Mouse (Mus musculus) embryonic facial prominence, embryonic 12.5 days (tissue): ENCODE results near the gene Hoxd4. TPM values are rescaled to one million over a fixed set of nuclear protein-coding genes. Genes with fewer than 3 reads are reported as not detected.

Experiments used
- ATAC-seq: fragments of 200-750 bp; cut with Nextera tagmentation; 2 replicates; pipeline ENCODE4 v1.8.0; 2017; ENCODE audit not compliant: insufficient number of reproducible peaks, insufficient read depth, low FRiP score, low TSS enrichment
- H3K27ac ChIP-seq: fragments of 300-500 bp; sonication (generic); 2 replicates; pipeline ENCODE4 v1.5.1; 2016; ENCODE audit warnings: mild to moderate bottlenecking
- H3K27me3 ChIP-seq: fragments of 300-500 bp; sonication (generic); 2 replicates; pipeline ENCODE4 v1.6.1; 2016; ENCODE audit warnings: mild to moderate bottlenecking, moderate library complexity
- H3K36me3 ChIP-seq: fragments of 300-500 bp; sonication (generic); 2 replicates; pipeline ENCODE4 v1.6.1; 2016; ENCODE audit warnings: mild to moderate bottlenecking
- H3K4me1 ChIP-seq: fragments of 300-500 bp; sonication (generic); 2 replicates; pipeline ENCODE4 v1.6.1; 2016
- H3K4me2 ChIP-seq: fragments of 300-500 bp; sonication (generic); replicated peaks from 2 replicates; pipeline ENCODE4 v1.6.1; 2016; ENCODE audit warnings: mild to moderate bottlenecking, moderate library complexity
- H3K4me3 ChIP-seq: fragments of 300-500 bp; sonication (generic); 2 replicates; pipeline ENCODE4 v1.5.1; 2016; ENCODE audit warnings: mild to moderate bottlenecking
- H3K9ac ChIP-seq: fragments of 300-500 bp; sonication (generic); 2 replicates; pipeline ENCODE4 v1.6.1; 2016; ENCODE audit warnings: mild to moderate bottlenecking, moderate library complexity
- H3K9me3 ChIP-seq: fragments of 300-500 bp; sonication (generic); 2 replicates; pipeline ENCODE4 v1.6.1; 2016; ENCODE audit warnings: mild to moderate bottlenecking, moderate library complexity
- WGBS: fragments of 180-500 bp; shearing (Covaris S2); methylation state at CpG from one replicate; pipeline ENCODE4 v1.1.7; 2016; 5-methylcytosine and 5-hydroxymethylcytosine counted together
- polyA plus RNA-seq: library from polyadenylated mRNA; unstranded; fragments of >200 nt; fragmentation: Nextera tagmentation; extraction: Ambion mirVana; gene quantifications from 2 replicates; pipeline ENCODE4 v1.2.1, GENCODE M21; 2016

The Hoxd4 gene
- polyA plus RNA-seq, 1 experiment from 2014 or later, result 0.14 TPM

DNA sequence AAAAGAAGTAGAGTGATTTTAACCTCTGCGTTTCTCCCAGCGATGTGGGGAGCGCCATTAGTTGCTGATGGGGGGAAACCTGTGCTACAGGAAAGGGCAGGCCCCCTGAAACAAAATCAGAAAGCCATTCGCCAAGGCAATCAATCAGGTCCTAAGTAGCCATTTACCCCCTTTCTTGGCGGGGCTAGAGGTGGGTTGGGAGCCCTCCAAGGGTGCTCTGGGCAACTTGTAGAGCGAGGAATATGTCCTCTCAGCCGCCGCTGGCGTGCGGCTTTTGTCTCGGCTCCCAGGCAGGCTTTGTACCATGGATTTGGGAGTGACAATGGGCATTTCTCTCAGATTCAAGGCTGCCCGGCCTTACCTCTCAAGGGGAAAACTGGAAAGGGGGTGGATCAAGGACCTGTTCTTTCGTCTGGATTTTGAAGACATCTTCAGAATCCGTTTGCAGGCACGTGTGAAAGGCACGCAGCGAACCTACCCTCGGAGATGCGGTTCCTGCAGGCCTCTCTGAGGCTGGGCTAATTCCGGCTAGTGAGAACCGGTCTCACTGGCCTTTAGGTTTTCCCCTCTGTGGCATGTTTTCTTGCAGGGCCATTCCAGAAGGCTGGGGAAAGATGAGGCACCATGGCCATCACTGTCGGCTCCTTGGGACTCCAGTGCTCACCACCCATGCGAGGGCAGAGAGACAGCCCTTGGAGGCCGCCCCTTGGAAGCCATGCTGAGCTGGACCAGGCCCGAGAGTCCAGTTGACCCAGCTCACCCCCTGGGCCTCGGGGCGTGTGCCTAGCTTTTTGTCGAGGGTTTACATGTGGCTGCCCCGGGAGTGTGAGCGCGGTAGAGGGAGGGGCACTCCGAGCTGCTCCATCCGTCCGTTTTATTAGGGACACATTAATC, 15.0 kb upstream of the Hoxd4 start:
- H3K36me3 ChIP-seq, result no peaks in the 10 kb centered on the region
- H3K4me2 ChIP-seq, result no peak overlapping the region
- H3K27ac ChIP-seq, result no peak overlapping the region
- H3K9ac ChIP-seq, result no peak overlapping the region
- H3K27me3 ChIP-seq, result peaks cover 100% of the 10 kb centered on the region
- under 1% methylated on average over 34 of the region's 34 CpGs for WGBS
- no peak overlapping the region for H3K4me3 ChIP-seq
- peaks cover 7% of the 10 kb centered on the region for H3K4me1 ChIP-seq
- no peaks in the 10 kb centered on the region for H3K9me3 ChIP-seq
- no peak for ATAC-seq

- peak; percentile 63; the same call in 1 of the 2 replicates for ATAC-seq
- WGBS, result under 1% methylated on average over 43 of the region's 43 CpGs
- Histone ChIP-seq H3K9me3 (no peaks in the 10 kb centered on the region), H3K27ac (no peak within 1 kb of the TSS), H3K4me2 (peak within 1 kb of the TSS; percentile 41), H3K36me3 (no peaks in the 10 kb centered on the region), H3K27me3 (peaks cover 97% of the 10 kb centered on the region), H3K9ac (no peak within 1 kb of the TSS), H3K4me1 (peaks cover 7% of the 10 kb centered on the region), H3K4me3 (peak within 1 kb of the TSS; percentile 22)
Measured at GRCm38 (mm10) chr2:74697567-74698121, 14.1 kb upstream of the Hoxd4 start, which contains the start of gene Hoxd9. Gene Hoxd9 (plus strand): TSS chr2:74697727.

DNA sequence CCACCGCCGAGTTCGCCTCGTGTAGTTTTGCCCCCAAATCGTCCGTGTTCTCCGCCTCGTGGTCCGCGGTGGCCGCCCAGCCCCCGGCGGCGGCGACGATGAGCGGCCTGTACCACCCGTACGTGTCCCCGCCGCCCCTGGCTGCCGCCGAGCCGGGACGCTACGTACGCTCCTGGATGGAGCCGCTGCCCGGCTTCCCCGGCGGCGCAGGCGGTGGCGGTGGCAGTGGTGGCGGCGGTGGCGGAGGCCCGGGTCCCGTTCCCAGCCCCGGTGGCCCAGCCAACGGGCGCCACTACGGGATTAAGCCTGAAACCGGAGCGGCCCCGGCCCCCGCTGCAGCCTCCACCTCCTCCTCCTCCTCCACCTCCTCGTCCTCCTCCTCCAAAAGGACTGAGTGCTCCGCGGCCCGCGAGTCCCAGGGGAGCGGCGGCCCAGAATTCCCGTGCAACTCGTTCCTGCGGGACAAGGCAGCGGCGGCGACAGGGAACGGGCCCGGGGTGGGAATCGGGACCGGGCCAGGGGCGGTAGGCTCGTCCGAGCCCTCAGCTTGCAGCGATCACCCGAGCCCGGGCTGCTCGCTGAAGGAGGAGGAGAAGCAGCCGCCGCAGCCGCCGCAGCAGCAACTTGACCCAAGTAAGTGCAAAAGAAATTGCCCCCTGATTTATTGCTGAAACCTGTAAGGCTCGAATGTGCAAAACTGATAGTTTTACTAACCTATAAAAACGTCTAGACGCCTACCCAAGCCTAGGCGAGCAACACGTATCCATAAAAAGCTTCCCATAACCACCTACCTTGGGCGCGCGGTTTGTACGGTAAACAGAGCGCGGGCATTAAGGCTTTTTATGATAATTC, 13.3 kb upstream of the Hoxd4 start:
- Histone ChIP-seq H3K9ac (no peak overlapping the region), H3K4me1 (peaks cover 7% of the 10 kb centered on the region), H3K9me3 (no peaks in the 10 kb centered on the region), H3K4me2 (peak overlapping the region; percentile 41), H3K27ac (no peak overlapping the region), H3K27me3 (peaks cover 95% of the 10 kb centered on the region), H3K36me3 (no peaks in the 10 kb centered on the region), H3K4me3 (peak overlapping the region; percentile 22)
- 1% methylated on average over 86 of the region's 86 CpGs for WGBS
- peak; percentile 30; the same call in 1 of the 2 replicates for ATAC-seq

GRCm38 (mm10) chr2:74699053-74699430, 12.7 kb upstream of the Hoxd4 start:
- Histone ChIP-seq H3K9me3 (no peaks in the 10 kb centered on the region), H3K27ac (no peak overlapping the region), H3K4me3 (no peak overlapping the region), H3K4me2 (no peak overlapping the region), H3K36me3 (no peaks in the 10 kb centered on the region), H3K9ac (no peak overlapping the region), H3K4me1 (peaks cover 7% of the 10 kb centered on the region), H3K27me3 (peaks cover 95% of the 10 kb centered on the region)
- ATAC-seq, result no peak
- 1% methylated on average over 17 of the region's 17 CpGs for WGBS

DNA sequence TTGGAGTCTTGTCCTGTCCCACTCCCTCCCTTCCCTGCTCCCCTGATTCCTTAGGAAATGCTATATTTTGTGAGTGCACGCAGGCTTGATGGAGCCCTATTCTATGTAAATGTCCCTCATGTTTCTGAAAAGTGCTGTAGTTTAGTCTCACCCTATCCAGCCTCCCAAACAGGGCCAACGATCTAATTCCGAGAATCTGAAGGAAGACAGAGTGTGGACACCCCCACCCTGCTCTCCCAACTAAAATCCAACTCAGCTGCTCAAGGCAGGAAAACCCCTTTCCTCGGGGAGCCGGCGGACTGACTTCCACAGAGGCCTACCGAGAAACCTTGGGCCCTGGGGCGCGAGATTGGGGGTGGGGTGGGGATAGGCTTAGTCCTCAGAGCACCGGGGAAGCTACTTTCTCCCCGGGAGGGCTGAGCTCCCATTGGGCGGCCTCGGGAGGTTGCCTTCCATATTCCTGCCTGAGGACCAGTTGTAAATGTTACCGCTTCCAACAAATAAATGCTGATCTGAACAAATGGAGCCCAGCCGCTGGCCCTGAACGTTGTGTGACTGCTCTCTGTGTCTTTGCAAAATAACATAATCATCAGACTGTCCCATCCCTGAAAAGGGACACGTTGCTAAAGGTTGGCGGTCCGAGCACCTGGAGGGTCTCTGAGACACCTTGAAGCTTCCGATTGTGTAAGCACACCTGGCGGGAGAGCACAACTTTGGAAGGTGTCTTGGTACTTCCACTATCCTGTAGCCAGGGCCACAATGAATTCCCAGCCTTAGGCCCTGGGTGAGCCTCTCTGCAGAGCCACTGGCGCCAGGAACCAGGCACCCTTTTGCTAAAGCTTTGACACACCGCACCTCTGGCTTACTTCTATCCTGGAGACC, 11.8 kb upstream of the Hoxd4 start:
- H3K27ac ChIP-seq, result no peak overlapping the region
- peaks cover 95% of the 10 kb centered on the region for H3K27me3 ChIP-seq
- ATAC-seq, result no peak
- H3K9me3 ChIP-seq, result no peaks in the 10 kb centered on the region
- no peak overlapping the region for H3K4me3 ChIP-seq
- no peak overlapping the region for H3K4me2 ChIP-seq
- H3K4me1 ChIP-seq, result peaks cover 7% of the 10 kb centered on the region
- under 1% methylated on average over 23 of the region's 23 CpGs for WGBS
- H3K9ac ChIP-seq, result no peak overlapping the region
- H3K36me3 ChIP-seq, result no peaks in the 10 kb centered on the region

GRCm38 (mm10) chr2:74700546-74701112, 11.1 kb upstream of the Hoxd4 start:
- peaks cover 9% of the 10 kb centered on the region for H3K4me1 ChIP-seq
- WGBS, result 2% methylated on average over 22 of the region's 22 CpGs
- no peak overlapping the region for H3K4me2 ChIP-seq
- ATAC-seq, result no peak
- H3K9me3 ChIP-seq, result no peaks in the 10 kb centered on the region
- H3K4me3 ChIP-seq, result no peak overlapping the region
- H3K27me3 ChIP-seq, result peaks cover 95% of the 10 kb centered on the region
- no peak overlapping the region for H3K9ac ChIP-seq
- no peak overlapping the region for H3K27ac ChIP-seq
- no peaks in the 10 kb centered on the region for H3K36me3 ChIP-seq

DNA sequence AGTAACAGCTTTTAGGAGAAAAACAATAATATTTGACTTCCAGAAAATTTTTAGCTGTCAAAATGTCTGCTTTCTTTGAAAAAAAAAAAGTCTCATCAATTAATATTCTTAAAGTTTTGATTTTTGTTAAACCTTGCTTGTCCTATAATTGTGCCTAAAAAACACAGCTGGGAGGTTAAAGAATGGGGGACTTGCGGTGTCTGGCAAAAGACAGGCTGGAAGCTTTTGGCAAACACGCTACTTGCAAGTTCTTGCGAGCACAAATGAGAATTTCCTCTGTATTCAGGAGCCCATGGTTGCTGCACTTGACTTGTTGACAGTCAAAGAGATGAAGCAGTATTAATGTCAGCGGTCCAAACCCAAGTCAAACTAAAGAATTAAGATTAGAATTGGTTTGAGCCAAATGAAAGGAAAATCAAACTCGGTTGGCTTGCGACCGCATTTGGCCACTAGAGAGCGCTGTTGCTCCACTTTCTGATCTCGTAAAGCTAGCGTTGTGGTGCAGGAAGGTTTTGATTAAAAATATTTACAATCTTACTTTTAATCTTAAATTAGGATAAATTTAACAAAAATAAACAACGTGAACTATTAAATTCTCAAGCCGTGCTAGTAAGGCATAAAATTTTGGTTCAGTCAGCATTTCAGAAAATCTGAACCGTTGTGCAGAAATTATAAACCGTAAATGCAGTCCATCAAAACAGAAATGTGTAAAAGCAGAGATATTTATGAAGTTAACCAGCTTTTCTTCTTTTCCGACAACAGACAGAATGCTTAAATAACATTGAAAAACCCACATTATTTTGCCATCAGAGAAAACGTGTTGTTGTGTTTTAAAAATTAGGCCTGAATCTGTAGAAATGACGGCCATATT, 9.5 kb upstream of the Hoxd4 start:
- peaks cover 91% of the 10 kb centered on the region for H3K27me3 ChIP-seq
- no peak overlapping the region for H3K27ac ChIP-seq
- no peaks in the 10 kb centered on the region for H3K9me3 ChIP-seq
- H3K9ac ChIP-seq, result no peak overlapping the region
- H3K4me1 ChIP-seq, result peaks cover 10% of the 10 kb centered on the region
- no peak for ATAC-seq
- H3K36me3 ChIP-seq, result no peaks in the 10 kb centered on the region
- 11% methylated on average over 17 of the region's 17 CpGs for WGBS
- H3K4me2 ChIP-seq, result no peak overlapping the region
- no peak overlapping the region for H3K4me3 ChIP-seq

DNA sequence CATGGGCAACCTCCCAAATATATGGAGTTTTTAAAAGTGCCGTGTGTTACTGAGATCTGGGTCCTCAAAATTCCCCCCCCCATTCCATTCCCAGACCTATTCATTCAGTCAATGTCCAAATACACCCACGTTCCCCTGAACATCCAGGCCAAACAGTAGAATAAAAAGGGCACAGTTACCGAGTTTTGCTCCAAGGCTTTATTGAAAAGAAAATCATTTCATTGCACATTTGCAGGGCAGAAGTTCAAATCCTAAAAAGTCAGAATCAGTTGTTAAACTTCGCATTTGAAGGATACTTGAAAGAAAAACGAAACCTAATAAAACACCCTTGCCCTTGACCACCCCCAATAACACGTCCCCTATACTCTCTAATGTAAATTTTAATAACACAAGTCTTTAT, 8.9 kb upstream of the Hoxd4 start:
- H3K9me3 ChIP-seq, result no peaks in the 10 kb centered on the region
- no peak overlapping the region for H3K9ac ChIP-seq
- H3K27me3 ChIP-seq, result peaks cover 91% of the 10 kb centered on the region
- no peak overlapping the region for H3K4me3 ChIP-seq
- peaks cover 10% of the 10 kb centered on the region for H3K4me1 ChIP-seq
- 12% methylated on average over 6 of the region's 6 CpGs for WGBS
- no peak overlapping the region for H3K4me2 ChIP-seq
- ATAC-seq, result no peak
- H3K36me3 ChIP-seq, result no peaks in the 10 kb centered on the region
- H3K27ac ChIP-seq, result no peak overlapping the region

- Histone ChIP-seq H3K9me3 (no peaks in the 10 kb centered on the region), H3K27ac (no peak overlapping the region), H3K36me3 (no peaks in the 10 kb centered on the region), H3K27me3 (peaks cover 91% of the 10 kb centered on the region), H3K9ac (no peak overlapping the region), H3K4me2 (no peak overlapping the region), H3K4me1 (peaks cover 6% of the 10 kb centered on the region), H3K4me3 (no peak overlapping the region)
- WGBS, result 2% methylated on average over 10 of the region's 10 CpGs
- no peak for ATAC-seq
Measured at GRCm38 (mm10) chr2:74703317-74703716, 8.4 kb upstream of the Hoxd4 start.

DNA sequence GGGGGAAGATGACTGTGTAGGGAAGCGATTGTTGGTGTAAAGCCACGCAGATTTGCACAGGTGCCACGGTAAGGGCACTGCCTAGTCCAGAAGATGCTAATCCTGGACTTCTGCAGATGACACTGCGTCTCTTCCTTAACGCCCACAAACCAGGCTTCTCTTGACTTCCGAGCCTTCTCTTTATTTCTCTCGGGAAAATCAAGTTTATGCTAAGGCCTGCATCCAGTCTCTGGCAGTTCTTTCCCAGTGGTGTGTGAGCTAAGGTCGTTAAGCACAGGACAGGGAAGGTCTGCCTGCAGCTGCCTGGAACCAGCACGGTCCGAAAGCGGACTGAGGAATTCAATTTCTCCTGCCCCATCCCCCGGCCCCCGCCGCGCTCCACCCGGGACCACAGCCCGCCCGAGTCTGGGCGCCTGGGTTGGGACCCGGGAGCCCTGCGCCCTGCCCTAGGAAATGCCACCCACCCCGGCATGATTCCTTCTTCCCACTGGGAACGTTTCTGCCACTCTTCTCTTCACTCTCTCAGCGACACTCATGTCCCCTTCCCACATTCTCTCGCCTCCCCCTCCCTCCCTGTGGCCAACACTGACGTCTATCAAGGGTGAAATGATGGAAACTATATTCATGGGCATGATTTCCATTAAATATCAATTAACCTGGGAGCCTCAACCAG, 7.9 kb upstream of the Hoxd4 start:
- Histone ChIP-seq H3K27ac (no peak overlapping the region), H3K4me2 (no peak overlapping the region)
- 2% methylated on average over 26 of the region's 26 CpGs for WGBS

More for the DNA sequence above, 7.9 kb upstream of the Hoxd4 start:
- Histone ChIP-seq H3K27me3 (peaks cover 91% of the 10 kb centered on the region), H3K9ac (no peak overlapping the region), H3K36me3 (no peaks in the 10 kb centered on the region), H3K9me3 (no peaks in the 10 kb centered on the region), H3K4me3 (peak overlapping the region; percentile 36; the same call in 1 of the 2 replicates), H3K4me1 (0 out of 2 replicates have a peak, but pooled peaks cover 3% of the 10 kb centered on the region)
- no peak for ATAC-seq
